Mouse (Mus musculus) spleen, adult 2 months (tissue): Measurements from ENCODE around the gene Cdc14b. TPM values are rescaled to one million over a fixed set of nuclear protein-coding genes. Genes with fewer than 3 reads are reported as not detected.

Experiments used
- DNase-seq, 2 experiments: peaks; one replicate each; pipeline versions ENCODE4 v3.0.0 to v3.0.0-alpha.2; 2012 to 2021; ENCODE audit warnings: low spot score in 2 of 2, low read depth in 1 of 2
- H3K27ac ChIP-seq: fragments of 200-500 bp; 2 replicates; pipeline ENCODE4 v1.5.1; 2012; ENCODE audit warnings: low read length, inconsistent platforms; ENCODE audit not compliant: insufficient read depth
- H3K27me3 ChIP-seq: fragments of 200-500 bp; 2 replicates; pipeline ENCODE4 v1.6.1; 2012; ENCODE audit warnings: mild to moderate bottlenecking, moderate library complexity, low read length, inconsistent platforms; ENCODE audit not compliant: control insufficient read depth, insufficient read depth
- H3K36me3 ChIP-seq: fragments of 200-500 bp; 2 replicates; pipeline ENCODE4 v1.6.1; 2012; ENCODE audit warnings: mild to moderate bottlenecking, low read length, inconsistent platforms; ENCODE audit not compliant: control insufficient read depth, insufficient read depth
- H3K4me1 ChIP-seq: fragments of 200-500 bp; 2 replicates; pipeline ENCODE4 v1.6.1; 2011; ENCODE audit warnings: inconsistent platforms; ENCODE audit not compliant: control insufficient read depth, insufficient read depth, insufficient read length
- H3K4me3 ChIP-seq: fragments of 200-500 bp; 2 replicates; pipeline ENCODE4 v1.5.1; 2011; ENCODE audit warnings: mild to moderate bottlenecking, inconsistent platforms; ENCODE audit not compliant: insufficient read depth, insufficient read length; ENCODE audit errors: extremely low read depth
- CTCF ChIP-seq: fragments of 200-500 bp; IDR thresholded peaks from 2 replicates; pipeline ENCODE4 v1.5.1; 2011; ENCODE audit warnings: mild to moderate bottlenecking, inconsistent platforms; ENCODE audit not compliant: insufficient read depth, insufficient read length, insufficient replicate concordance; ENCODE audit errors: extremely low read depth
- POLR2A ChIP-seq: fragments of 200-500 bp; IDR thresholded peaks from 2 replicates; pipeline ENCODE4 v1.6.1; 2011; ENCODE audit warnings: low read depth, low read length, inconsistent platforms
- WGBS: fragments of 180-500 bp; shearing (Covaris S2); methylation state at CpG from one replicate; pipeline ENCODE4 v1.1.7; 2018; 5-methylcytosine and 5-hydroxymethylcytosine counted together
- polyA plus RNA-seq: library from polyadenylated mRNA; depleted of rRNA; stranded (reverse); fragments of >200 nt; gene quantifications from 2 replicates; pipeline ENCODE4 v1.2.3, GENCODE M21; 2012

The Cdc14b gene
- polyA plus RNA-seq, 1 experiment, result 1.5 TPM

GRCm38 (mm10) chr13:64237681-64238157 is 37.4 kb downstream of the Cdc14b start:
- Histone ChIP-seq H3K4me3 (no peak overlapping the region), H3K36me3 (no peaks in the 10 kb centered on the region), H3K27ac (no peak overlapping the region), H3K27me3 (no peaks in the 10 kb centered on the region), H3K4me1 (no peaks in the 10 kb centered on the region)
- DNase-seq, result no peak
- TF ChIP-seq CTCF (no peak), POLR2A (no peak)

DNA sequence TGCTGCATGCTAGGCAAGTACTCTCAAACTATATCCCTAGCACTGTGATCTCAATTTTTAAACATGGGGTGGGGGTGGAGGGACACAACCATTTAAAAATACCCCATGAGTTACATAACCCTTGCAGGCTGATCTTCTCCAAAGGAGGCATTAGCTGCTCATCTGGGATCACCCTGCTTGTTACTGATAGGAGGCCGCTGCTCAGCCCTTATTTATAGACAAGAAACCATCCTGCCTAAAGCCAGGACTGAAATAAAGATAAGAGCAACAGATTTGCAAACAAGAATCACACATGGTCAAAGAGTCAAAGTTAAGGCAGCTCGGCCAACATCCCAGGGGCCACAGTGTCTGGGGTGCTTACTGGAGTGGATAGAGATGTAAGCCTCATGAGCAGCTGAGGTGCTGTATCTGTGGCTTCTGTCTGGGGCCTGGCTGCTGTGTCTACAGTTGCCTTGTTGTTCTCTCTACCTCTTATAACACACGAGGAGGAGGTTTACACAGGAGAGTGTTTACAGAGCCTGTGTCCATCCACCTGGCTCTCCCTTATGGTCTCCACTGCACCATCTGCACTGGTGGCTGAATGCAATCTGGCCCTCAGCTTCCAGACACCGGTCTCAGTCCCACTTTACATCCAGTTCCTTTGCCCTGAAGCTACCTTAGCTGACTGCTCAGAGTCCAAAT is 38.0 kb downstream of the Cdc14b start:
- Histone ChIP-seq H3K27ac (no peak overlapping the region), H3K27me3 (no peaks in the 10 kb centered on the region), H3K4me1 (no peaks in the 10 kb centered on the region), H3K4me3 (no peak overlapping the region), H3K36me3 (no peaks in the 10 kb centered on the region)
- WGBS, result 83% methylated on average over 4 of the region's 4 CpGs
- TF ChIP-seq POLR2A (no peak), CTCF (no peak)
- DNase-seq, result no peak

DNA sequence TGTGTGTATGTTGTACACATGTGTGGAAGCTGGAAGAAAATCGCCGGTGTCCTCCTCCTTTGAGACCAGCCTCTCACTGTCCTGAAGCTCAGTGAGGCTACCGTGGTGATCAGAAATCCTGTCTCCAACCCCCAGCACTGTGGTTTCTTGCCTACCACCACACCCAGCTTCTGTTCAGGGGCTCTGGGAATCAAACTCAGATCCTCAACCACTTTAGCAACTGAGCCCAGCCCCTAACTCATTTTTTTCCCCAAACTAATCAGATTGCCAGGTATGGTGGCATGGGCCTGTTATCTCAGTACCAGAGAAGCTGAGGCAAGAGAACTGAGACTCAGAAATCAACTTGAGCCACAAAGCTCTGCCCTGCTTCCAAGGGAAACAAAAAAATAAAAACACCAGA is 39.3 kb downstream of the Cdc14b start:
- Histone ChIP-seq H3K4me3 (no peak overlapping the region), H3K4me1 (no peaks in the 10 kb centered on the region), H3K36me3 (no peaks in the 10 kb centered on the region), H3K27me3 (no peaks in the 10 kb centered on the region), H3K27ac (no peak overlapping the region)
- WGBS, result 76% methylated on average over 3 of the region's 3 CpGs
- DNase-seq, result no peak
- no peak for TF ChIP-seq CTCF

DNA sequence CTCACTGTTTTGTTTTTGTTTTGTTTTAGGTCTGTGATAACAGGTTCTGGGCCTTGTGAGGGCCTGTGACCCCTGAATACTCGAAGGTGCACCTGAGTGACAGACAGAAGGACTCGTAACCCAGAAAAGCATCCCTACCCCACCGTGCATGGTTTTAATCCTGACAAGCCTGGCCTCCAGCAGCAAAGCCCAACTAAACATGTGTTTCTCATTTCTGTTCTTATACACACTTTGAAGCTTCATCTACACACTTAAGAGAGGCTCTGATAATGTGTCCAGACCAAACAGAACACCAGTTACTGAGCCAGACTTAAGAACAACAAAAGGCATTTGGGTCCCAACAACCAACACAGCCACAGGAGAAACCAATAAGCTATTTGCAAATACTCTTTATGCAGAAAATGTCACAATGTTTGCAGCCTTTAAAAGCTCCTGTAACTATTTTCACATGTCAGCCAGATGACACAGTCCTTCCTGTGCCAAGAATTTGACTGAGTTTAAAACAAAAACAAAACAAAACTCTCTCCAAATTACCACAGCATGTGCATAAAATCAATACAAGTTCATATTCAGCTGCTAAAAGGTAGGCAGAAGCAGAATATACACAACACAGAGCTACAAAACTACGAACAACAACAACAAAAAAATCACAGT is 39.9 kb downstream of the Cdc14b start:
- WGBS, result 83% methylated on average over 4 of the region's 4 CpGs
- TF ChIP-seq POLR2A, result no peak
- TF ChIP-seq CTCF, result no peak
- Histone ChIP-seq H3K27me3 (no peaks in the 10 kb centered on the region), H3K36me3 (no peaks in the 10 kb centered on the region), H3K4me1 (no peaks in the 10 kb centered on the region), H3K4me3 (no peak overlapping the region), H3K27ac (no peak overlapping the region)
- DNase-seq, result no peak

GRCm38 (mm10) chr13:64233139-64233538 is 42.0 kb downstream of the Cdc14b start:
- no peaks in the 10 kb centered on the region for H3K27me3 ChIP-seq
- no peaks in the 10 kb centered on the region for H3K36me3 ChIP-seq
- no peaks in the 10 kb centered on the region for H3K4me1 ChIP-seq
- H3K4me3 ChIP-seq, result no peak overlapping the region
- 92% methylated on average over 4 of the region's 4 CpGs for WGBS
- TF ChIP-seq CTCF, result no peak
- TF ChIP-seq POLR2A, result no peak
- DNase-seq, result no peak
- H3K27ac ChIP-seq, result no peak overlapping the region

DNA sequence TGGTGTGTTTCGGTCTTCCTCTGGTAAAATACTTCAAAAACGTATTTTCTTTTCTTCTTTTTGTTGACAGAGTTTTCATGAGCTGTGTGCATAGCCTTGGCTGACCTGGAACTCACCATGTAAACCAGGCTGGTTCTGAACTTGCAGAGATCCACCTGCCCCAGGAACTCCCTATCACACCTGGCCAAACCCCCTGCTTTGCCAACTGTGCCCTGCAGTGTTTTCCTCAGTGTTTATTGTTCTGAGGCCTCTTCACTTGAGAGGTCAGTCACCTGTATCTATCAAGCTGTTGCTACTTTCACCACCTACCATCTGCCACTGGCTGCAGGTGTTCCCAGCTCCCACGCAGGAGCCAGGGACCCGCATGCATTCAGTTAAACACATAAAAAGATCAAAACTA is 48.4 kb downstream of the Cdc14b start:
- no peaks in the 10 kb centered on the region for H3K27me3 ChIP-seq
- H3K36me3 ChIP-seq, result no peaks in the 10 kb centered on the region
- 91% methylated on average over 4 of the region's 4 CpGs for WGBS
- H3K4me3 ChIP-seq, result no peak overlapping the region
- H3K27ac ChIP-seq, result no peak overlapping the region
- H3K4me1 ChIP-seq, result no peaks in the 10 kb centered on the region
- TF ChIP-seq POLR2A, result no peak
- TF ChIP-seq CTCF, result no peak
- no peak for DNase-seq

DNA sequence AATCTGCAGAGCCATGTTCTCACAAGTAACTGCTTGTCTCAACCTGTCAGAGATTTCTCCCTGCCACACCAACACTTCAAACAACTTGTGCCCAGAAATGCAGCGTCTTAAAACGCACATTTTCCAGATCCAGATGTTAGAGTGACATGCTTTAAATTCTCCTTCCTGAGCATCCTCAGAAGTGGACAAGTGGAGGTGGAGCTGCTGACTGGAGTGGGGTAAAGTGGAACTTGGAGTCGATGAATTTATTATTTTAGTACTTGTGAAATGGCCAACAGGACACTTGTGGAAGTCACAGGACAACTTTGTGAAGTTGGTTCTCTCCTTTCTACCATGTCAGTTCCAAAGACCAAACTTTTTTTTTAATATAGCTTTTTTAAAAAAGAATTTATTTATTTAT is 49.4 kb downstream of the Cdc14b start:
- WGBS, result 85% methylated on average over 3 of the region's 3 CpGs
- Histone ChIP-seq H3K27ac (no peak overlapping the region), H3K4me3 (no peak overlapping the region), H3K4me1 (no peaks in the 10 kb centered on the region), H3K27me3 (no peaks in the 10 kb centered on the region), H3K36me3 (no peaks in the 10 kb centered on the region)
- no peak for TF ChIP-seq POLR2A
- TF ChIP-seq CTCF, result no peak
- DNase-seq, result no peak
